Mouse (Mus musculus) kidney, postnatal 14 days (tissue): ENCODE results near the gene Pygm.

Experiments
- DNase-seq: peaks from one replicate; pipeline ENCODE4 v3.0.0; 2022; ENCODE audit warnings: mixed read lengths

Pygm gene

DNA sequence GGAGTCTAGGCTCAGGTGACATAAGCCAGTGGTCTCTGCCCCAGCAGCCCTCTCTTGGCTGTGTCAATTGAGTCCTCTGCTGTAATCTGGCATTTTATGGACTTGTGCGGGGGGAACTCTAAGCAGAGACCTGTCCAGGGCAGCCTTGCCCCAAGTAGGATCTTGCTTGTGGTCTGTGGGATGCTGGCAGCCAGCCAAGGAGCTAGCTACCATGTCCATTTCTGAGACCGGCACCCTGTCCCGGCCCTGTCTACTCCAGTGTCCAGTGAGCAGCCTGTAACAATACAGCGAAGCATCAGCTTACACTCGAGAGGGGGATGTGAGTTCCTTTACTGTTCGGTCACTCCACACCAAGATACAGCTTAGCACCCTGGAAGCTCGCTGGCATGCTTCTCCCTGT, 30.2 kb upstream of the Pygm start:
- DNase-seq: no peak

DNA sequence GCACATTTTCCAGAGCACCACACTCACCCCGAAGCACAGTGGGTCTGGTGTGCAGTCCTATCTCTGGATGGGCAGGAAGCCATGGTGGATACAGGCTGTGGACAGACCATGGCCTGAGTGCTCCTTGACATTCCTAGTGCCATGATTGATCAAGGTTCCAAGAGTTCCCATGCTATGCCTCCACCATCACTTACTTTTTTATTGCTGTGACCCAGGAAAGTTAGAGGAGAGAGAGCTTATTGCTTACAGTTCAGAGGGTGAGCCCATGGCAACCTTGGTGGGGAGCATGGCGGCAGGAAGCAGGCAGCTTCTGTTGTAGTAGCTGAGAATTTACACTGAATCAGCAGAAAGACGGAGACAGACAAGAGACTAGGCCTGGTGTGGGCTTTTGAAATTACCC, 22.9 kb upstream of the Pygm start:
- DNase-seq: no peak

GRCm38 (mm10) chr19:6363091-6363410, 21.1 kb upstream of the Pygm start:
- no peak for DNase-seq

- peak; percentile 100 for DNase-seq
Measured at GRCm38 (mm10) chr19:6363411-6364240, 20.6 kb upstream of the Pygm start, which contains the start of gene Sf1. Sf1 (plus strand) TSS chr19:6363690.

DNA sequence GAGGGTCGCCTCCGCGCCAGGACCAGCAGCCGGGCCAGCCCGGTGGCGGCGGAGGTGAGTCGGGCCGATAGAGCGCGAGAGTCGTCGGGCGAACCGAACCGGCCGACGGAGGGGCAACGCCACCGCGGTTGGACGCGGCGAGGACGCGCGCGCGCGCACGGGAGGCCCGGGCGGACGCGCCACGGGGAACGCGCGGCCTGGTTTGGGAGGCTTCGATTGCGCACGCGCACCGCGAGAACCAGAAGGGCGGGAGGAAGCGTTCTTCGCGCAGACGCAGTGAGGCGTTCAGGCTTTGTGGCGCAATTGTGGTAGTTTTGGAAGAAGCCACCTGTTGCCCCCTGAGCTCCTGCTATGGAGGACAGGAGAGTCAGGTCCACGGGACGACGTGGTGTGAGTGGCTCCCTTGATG, 19.9 kb upstream of the Pygm start:
- peak; percentile 95 for DNase-seq

- DNase-seq: no peak
Measured at GRCm38 (mm10) chr19:6364842-6365241, 19.4 kb upstream of the Pygm start.

- DNase-seq: no peak
Measured at GRCm38 (mm10) chr19:6370175-6370574, 14.0 kb upstream of the Pygm start.

DNA sequence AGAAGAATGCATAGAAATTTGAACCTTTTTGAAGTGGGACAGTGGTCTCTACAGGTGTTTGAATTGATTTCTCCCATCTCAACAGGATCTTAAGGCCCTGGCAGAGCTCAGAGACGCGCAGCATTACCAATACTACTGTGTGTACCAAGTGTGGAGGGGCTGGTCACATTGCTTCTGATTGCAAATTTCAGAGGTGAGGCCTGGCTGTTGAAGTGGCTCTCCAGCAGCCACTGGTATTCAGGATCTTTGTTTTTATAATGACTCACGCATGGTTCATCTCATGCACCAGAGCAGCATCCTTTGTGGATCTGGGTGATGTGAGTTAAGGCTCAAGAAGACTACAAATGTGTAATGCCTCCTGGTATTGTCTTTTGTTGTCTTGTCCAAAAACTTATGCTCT, 11.8 kb upstream of the Pygm start:
- DNase-seq: no peak

DNA sequence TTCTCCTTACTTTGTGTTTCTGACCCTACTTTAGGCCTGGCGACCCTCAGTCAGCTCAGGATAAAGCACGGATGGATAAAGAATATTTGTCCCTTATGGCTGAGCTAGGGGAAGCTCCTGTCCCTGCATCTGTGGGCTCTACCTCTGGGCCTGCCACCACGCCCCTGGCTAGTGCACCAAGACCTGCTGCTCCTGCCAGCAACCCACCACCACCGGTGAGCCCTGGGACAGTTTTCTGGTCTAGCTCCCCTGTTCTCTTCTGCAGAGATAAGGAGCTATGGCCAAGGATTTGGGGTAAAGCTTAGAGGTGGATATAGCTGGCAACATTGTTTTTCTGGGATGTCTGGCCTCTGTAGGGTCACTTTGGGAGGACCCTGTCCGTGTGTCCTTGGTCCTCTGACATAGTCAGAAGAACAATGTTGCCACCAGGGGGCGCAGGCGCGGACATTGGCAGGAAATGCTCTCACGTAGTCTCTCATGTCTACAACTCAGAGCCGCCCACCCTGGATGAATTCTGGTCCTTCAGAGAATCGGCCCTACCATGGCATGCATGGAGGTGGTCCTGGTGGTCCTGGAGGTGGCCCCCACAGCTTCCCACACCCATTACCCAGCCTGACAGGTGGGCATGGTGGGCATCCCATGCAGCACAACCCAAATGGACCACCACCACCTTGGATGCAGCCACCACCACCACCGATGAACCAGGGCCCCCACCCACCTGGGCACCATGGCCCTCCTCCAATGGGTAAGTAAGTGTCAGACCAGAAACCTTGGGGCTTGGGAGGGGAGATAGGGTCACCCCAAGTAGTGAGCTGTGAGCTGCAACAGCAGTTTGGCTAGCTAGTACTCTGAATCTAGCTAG, 10.4 kb upstream of the Pygm start:
- peak; percentile 87 for DNase-seq

DNA sequence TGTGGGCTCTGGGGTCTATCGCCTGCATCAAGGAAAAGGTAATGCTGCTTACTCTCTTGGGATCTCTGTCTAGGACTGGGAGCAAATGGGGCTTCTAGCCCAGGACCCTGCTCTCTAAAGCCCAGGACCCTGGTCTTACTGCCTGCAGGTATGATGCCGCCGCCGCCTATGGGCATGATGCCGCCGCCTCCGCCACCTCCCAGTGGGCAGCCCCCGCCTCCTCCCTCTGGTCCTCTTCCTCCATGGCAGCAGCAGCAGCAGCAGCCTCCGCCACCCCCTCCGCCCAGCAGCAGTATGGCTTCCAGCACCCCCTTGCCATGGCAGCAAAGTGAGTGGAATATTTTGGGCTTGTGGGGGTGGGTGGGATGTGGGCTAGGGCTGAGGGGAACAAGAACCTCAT, 9.6 kb upstream of the Pygm start:
- DNase-seq: no peak

- no peak for DNase-seq
Measured at GRCm38 (mm10) chr19:6375423-6376254, 8.6 kb upstream of the Pygm start.

- peak; percentile 53 for DNase-seq
Measured at GRCm38 (mm10) chr19:6376255-6376564, 8.0 kb upstream of the Pygm start.

- DNase-seq: no peak
Measured at GRCm38 (mm10) chr19:6376643-6377042, 7.6 kb upstream of the Pygm start.

DNA sequence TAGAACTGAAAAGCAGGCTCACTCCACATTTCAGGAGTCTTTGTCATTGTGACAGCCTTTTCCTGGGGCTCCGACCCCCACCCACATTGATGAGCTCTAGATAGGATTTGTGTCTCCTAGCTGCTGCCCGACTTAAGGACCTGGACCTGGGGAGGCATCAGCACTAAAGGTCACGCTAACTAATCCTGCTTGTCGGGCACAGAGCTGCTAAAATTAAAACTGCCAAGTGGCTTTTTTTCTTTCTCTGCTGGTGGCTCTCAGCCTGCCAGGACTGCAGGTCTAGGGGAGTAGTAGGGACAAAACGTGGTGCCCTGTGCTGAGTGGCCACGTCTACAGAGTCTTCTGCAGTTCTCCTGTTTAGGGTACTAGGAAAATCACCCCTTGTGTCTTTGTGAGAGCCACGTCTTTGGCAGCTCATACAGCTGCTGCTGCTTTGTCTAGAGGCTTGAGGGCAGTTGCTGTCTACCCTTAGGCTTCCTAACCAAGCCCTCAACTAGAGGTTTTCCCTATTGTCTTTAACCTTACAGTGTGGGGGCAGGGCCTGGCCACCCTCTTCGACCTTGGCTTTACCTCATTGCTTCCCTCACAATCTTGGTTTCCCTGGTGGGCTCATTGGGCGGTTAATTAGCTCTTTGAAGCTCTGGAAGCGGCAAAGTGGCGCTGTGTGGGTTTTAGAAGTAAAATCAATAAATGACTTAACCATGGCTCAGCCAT, 6.7 kb upstream of the Pygm start:
- DNase-seq: no peak

- DNase-seq: no peak
Measured at GRCm38 (mm10) chr19:6380411-6381166, 3.6 kb upstream of the Pygm start.

DNA sequence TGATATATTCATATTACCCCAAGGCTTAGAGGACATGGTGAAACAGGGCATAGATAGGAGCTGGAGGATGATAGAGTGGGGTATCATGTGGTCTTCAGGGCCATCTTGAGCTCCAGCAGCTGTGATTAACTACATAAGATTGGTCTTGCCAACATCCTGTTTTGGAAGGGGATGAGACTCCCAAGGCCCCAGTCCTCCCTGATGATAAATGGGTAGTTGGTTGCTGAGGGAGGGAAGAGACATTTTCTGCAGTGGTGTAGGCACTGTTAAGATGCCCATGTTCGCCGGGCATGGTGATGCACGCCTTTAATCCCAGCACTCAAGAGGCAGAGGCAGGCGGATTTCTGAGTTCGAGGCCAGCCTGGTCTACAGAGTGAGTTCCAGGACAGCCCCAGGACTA, 3.0 kb upstream of the Pygm start:
- DNase-seq: no peak

- no peak for DNase-seq
Measured at GRCm38 (mm10) chr19:6382323-6382924, 1.8 kb upstream of the Pygm start.

GRCm38 (mm10) chr19:6383470-6383869, 729 bp upstream of the Pygm start:
- DNase-seq: no peak

GRCm38 (mm10) chr19:6384954-6385353, 755 bp downstream of the Pygm start:
- no peak for DNase-seq

DNA sequence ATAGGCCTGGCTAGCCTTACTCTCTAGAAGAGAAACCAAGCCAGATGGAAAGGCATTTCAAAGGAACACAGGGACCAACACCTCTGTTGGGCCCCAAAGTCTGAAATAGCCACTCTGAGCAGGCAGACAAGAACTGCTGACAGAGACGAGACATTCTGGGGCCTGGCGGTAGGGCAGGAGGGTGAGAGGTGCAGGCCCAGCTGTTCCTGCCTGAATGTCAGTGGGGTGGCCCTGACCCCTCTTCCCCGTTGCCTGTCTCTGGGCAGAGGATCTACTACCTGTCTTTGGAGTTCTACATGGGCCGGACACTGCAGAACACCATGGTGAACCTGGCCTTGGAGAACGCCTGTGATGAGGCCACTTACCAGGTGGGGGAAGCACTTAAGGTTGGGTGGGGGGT, 1.2 kb downstream of the Pygm start:
- no peak for DNase-seq

DNA sequence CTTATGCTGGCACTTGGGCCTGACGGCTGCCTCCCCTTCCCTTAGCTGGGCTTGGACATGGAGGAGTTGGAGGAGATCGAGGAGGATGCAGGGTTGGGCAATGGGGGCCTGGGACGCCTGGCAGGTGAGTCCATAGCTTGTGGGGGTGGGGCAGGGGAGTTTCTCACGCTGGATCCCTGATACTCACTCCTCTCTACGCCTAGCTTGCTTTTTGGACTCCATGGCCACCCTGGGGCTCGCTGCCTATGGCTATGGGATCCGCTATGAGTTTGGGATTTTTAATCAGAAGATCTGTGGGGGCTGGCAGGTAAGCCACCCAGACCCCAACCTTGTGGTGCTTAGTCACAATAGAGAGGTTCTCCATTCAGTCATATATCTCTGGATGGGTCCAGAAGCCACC, 1.6 kb downstream of the Pygm start:
- no peak for DNase-seq

DNA sequence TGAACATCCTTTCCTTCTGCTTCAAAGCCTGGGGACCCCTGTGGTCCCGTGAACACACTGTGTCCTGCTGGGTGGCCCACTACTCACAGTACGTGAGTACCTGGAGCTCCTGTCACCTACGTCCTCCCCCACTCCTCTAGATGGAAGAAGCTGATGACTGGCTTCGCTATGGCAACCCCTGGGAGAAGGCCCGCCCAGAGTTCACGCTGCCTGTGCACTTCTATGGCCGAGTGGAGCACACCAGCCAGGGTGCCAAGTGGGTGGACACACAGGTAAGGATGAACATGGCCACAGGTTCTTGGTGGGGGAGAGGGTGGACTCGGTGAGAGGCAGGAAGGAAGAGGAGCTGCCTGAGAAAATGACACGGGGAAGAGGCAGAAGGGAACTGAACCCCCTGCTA, 2.0 kb downstream of the Pygm start:
- DNase-seq: no peak
